Mouse (Mus musculus) ZHBTc4 (cell line): ENCODE measurements around the gene Dock9.

ENCODE experiments used
- DNase-seq: peaks from one replicate; pipeline ENCODE4 v3.0.0-alpha.2; 2011; ENCODE audit warnings: low read depth, low spot score

The Dock9 gene

DNA sequence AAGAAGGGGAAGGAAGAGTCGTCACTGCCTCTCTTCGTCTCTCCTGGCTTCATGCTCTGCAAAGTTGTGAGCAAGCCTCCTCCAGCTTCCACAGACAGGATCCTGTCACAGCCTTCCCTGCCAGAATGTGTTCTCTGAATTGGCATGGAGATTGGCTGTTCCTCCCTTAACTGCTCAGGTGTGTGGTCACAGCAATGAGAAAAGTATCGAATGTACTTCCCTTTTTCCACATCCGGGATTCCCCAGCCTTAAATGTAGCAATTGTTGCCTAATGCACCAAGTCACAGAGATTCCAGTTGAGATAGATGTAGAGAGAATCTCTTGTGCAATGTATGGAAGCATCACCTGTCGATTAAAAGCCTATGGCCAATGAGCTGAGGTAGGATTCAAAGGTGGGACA lies 280.8 kb downstream of the Dock9 start:
- DNase-seq, result no peak

- no peak for DNase-seq
Measured at GRCm38 (mm10) chr14:121508929-121509328, 288.7 kb downstream of the Dock9 start.

DNA sequence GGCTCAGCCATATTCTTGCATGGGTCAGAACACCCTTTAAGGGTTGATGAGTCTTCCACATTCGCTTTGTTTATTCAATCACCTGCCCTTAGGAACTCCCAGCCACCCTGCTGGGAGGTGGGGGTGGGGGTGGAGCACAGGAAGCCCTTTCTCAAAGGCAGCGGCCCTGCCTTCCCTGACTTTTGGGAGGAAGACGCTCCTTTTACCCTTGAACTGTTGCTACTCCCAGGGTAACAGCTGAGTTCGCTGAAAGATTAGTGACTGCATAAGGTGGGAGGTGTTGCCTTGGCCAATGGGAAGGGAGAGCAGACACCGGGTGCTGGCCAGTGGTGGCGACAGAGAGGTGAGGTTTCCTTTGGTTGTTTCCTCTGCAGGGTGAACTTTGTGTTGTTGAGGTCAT lies 291.3 kb downstream of the Dock9 start:
- peak; percentile 100 for DNase-seq

DNA sequence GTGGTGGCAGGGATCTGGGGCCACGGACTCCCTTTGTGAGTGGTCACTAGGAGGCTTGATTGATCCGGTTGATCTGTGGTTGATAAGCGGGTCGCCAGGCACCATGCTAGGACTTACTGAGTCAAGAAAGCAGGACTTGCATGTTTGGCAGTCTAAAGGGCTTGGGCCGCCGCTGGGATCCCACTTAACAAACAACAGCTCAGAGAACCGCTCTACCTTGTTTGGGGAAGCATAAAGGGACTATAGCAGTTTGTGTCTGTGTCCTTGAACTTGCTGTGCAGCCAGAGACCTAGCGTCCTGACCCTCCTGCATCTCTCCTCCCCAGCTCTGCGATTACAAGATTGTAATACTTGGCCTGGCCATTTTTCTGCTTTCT lies 292.2 kb downstream of the Dock9 start:
- DNase-seq, result peak; percentile 71

DNA sequence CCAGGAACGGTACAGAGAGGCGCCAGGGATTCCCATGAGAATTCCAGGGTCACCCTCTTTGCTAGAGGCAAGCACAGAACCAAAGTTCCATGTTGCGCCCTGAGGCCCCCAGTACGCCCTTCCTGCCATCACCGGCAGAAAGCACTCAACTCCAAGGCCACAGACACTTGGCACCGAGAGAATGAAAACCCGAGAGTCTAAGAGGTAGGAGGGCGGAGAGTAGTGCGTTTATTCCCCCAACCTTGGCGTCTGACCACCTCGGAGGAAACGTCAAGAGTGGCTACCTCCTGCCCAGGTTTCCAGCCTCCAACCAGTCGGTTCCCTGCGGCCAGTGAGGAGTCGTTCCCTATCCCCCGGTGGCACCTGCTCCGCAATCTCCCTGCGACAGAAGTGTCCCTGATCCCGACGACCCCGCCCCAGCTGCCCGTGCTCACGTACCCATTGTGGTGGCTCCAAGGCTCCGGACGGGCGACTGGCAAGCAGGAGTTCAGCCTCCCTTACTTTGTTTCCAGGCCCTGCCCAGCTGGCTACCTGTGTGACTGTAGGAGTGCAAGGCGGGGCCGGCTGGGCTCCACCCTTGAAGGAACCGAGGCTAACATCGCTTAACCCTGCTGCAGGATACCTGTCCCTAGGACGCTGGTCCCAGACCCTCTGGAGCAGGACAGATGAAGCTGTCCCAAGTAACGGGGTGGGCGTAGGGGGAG lies 292.7 kb downstream of the Dock9 start, which contains the start of gene Slc15a1:
Gene Slc15a1 (minus strand): TSS at position 472 of the 704 bp plus-strand sequence.
- peak; percentile 64 for DNase-seq

DNA sequence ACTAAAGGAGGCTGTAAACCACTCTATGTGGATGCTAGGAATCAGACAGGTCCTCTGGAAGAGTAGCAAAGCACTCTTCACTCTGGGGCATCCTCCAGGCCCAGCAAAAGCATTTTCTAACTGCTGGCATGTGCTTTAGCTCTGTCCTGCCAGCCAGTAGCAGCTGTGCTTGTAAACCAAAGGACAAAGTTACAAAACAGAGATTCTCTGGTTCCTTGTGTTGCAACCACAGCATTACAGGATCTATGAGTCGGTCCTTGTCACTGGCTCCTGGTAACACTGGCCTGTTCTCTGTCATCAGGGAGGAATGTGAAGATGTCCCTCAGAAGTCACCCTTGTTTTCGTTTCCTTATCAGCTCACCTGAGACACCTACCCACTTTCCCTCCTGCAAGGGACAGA lies 297.1 kb downstream of the Dock9 start:
- no peak for DNase-seq

DNA sequence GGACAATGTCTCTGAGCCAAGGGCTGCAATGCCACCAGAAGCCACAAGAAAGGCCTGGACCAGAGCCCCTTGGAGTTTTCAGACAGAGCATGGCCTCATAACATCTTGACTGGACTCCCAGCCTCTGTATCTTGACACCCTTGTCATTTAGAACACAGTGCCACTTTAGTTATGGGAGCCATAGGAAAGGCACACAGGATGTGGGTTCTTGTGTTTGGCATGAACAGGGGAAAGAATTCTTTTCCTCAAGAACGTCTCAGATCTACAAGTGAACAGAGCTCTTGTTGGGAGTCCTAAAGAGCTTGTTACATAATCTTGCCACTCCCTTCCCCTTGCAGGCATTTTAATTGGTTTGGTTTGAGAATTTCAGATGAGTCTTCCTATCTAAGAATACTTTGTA lies 297.9 kb downstream of the Dock9 start:
- DNase-seq, result peak; percentile 38

DNA sequence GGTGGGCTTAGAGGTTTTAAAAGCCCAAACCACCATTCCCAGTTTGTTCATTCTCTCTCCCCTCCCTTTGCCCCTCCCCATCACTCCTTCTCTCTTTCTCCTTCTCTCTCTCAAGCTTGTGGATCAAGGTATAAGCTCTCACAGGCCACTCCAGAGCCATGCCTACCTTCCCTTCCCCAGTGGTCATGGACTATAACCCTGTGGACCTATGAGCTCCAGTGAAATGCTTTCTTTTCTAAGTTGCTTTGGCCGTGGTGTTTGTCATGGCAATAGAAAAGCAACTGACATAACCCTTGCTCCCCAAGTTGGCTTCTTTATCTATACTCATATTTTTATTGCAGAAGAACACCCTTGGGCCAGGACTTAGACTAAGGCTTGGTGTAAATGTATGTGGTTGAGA lies 299.8 kb downstream of the Dock9 start:
- no peak for DNase-seq

- no peak for DNase-seq
Measured at GRCm38 (mm10) chr14:121495741-121496140, 301.9 kb downstream of the Dock9 start.

- no peak for DNase-seq
Measured at GRCm38 (mm10) chr14:121495120-121495519, 302.5 kb downstream of the Dock9 start.

DNA sequence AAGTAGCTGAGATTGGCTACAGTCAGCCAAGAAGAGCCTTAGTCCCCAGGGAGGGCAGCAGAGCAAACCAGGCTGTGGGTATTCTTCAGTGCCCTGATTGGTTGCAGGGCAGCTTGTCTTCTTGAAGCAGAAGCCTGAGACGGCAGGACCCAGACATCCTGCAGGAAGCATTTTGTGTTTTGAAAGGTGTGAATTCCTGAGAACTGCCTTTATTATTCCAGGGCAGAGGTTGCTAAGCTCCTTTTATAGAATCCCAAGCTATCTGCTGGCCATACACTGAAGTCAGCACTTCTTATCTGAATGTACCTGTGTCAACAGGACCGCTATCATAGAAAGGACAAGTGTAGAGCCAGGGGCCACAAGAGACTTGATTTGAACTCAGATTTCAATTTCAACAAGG lies 303.4 kb downstream of the Dock9 start:
- no peak for DNase-seq

DNA sequence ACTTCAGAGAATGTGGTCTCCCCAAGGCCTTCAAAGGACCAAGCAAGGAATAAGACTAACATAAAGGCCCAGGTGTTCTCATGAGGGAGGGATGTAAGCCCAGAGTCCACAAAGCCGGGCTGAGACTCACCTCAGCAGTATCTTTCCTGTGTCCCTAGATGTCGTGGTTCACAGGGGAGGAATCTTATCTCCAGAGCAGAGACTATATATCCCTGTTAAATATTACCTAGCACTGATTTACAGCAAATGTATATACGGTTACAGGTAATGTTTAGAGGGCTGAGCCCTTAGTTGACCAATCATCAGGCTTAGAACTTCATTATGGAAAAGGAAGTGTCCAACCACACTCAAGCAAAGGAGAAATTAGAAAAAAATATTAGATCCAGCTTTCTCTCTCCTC lies 303.9 kb downstream of the Dock9 start:
- no peak for DNase-seq

DNA sequence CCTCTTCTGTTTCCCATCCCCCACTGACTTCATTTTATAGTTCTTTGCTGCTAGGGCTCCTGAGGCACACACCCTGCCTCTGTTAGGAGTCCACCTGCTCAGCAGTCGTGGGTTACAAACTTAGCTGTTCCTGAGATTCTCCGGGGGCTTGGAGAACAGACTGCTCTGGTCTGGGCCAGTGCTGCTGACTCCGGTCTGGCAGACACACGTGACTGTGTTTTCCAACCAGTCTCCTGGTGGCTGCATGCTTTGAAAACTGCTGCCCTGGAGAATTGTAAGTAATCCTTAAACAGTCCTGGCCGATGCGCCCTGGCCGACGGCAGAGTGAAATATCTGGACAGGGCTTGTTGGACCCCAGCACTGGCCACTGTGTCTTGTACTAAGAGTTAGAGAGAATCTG lies 305.3 kb downstream of the Dock9 start:
- DNase-seq, result peak; percentile 45
